Mouse (Mus musculus) thymus, adult 18-20 months (tissue): Measurements from ENCODE around the gene Snapc3.

Experiments used
- DNase-seq, 2 experiments: peaks; one replicate each; pipeline ENCODE4 v3.0.0; 2022; ENCODE audit warnings: mixed read lengths in 2 of 2

Snapc3 gene

DNA sequence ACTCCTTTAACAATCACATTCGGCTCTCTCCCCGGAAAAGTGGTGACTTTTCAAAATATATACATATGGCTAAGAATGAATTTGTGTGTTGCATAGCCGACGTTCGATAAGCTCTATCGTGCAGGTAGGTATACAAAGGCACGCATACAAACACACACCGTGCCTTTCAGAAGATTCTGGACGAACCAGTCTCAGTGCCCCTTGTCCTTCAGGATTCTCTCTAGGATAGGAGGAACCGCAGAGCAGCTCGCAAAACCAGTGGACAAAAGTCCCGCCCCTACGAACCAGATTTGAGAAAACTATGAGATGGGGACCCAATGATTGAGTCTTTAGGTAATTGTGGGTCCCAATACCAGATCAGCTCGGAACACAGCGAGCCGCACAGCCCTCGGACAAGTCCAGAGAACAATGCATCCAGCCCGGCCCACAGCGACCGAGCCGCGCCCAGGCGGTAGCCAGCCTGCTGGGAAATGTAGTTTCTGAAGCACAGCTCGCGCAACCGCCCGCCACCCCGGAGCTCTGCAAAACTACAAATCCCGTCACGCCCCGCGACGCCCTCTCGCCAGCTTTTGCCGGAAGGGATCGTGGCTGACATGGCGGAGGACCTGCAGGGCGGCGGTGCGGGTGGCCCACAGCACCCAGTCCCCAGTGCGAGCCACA is at the start of gene Snapc3:
Snapc3 (plus strand) TSS at position 565 of the 660 bp plus-strand sequence.
- peak; percentile 91 to 93 for DNase-seq

DNA sequence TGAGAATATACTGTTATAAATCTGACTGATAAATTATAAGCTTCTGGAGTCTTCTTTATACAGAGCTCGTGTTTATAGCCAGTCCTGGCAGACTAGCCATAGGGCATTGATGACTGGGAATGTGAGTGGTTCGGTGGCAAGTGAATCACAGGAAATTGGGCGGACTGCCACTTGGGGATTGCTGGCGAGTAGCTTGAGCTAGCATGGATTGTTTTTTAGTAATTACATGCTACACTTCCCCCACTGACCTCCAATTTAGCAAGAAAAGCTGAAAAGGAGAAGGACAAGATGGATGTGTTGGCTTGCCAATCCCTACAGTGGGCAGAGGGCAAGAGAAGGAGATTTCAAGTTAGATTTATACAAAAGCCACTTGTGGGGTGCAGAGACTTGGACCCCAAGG is 44.1 kb upstream of the Snapc3 start:
- DNase-seq = no peak

DNA sequence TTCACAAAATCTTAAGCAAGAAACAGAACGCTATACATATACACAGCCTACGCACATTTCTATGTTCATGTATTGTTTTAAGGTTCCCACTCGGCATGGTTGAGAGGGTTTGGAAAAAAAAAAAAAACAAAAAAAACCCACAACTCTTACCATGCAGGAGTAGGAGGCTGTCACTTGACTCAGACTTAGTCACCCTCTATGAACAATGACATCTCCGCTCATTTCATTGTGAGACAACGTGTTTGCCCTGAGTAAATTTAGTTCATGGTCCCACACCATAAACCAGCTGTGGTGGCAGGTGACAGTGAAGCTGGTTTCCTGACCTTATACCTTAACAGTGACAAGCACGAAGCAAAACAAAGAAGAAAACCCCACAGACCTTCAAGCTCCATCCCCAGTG is 41.9 kb upstream of the Snapc3 start:
- DNase-seq = no peak

DNA sequence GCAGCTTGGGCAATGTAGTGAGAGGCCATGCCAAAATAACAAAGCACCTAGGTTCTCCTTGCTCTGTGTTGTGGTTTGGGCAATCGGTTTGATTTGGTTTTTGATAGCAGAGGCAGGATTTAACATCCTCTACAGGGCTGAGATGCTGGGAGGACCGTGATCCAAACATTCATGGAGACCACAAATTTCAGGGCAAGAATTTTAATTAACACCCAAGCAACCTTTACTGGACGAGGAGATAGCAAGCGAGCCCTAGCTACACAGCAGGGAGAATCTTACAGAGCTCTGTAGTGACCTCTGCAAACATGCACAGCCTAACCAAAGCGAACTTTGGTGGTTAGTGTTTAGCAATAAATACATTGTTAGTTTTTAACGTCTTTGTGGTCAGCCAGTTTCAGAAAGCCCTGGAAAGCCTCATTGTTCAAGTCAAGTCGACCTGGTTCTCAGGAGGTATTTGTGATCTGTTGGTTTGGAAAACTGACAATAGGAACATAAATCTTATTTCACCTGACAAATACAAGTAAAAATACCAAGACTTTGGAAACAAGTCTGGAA is 41.0 kb upstream of the Snapc3 start:
- DNase-seq = no peak

DNA sequence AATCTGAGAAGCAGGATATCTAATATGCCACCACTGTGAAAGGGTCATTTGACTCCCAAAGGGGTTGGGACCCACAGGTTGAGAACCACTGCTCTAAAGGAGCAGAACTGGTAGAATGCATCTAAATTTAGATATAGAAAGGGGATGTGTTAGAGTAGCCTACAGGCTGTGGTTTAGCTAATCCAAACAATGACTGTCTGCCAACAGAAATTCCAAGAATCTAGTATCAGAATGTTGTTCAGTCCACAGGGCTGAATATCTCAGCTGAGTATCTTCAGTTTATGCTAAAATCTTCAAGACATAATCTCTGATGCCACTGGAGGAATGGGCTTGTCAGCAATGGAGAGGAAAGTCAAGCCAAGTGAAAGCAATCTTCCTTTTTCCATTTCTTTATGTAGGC is 38.5 kb upstream of the Snapc3 start:
- no peak for DNase-seq

DNA sequence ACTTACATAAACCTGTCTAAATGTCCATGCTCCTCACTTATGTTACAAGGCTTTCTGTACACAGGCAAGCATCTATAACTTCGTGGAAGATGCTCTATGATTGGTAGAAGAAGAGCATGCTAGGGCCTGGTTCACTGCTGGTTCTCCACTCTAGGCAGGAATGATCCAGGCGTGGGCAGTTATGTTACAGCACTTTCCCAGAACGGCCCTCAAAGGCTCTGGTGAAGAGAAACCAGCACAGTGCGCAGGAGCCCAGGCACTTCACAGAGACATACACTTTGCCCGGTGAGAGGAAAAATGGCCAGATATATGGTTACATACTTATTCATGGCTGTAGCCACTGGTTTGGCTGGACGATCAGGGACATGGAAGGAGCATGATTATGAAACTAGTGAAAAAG is 37.8 kb upstream of the Snapc3 start:
- no peak for DNase-seq

DNA sequence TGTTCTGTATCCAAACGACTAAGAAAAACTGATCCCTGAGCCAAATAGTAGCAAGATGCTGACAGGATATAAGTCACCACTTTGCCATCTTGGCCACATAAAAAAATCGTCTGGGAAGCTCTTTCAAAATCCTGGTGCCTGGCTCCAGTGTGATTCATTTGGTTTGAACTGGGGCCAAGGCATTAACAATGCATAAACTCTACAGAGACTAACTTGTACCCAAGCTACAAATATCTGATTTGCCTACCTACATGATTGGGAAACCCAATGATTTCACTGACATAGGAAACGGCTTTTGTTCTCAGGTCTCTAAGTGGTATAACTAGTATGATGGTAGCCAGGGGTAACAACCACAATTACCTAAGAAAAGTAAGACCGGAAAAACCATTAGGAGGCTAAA is 37.3 kb upstream of the Snapc3 start:
- no peak for DNase-seq

DNA sequence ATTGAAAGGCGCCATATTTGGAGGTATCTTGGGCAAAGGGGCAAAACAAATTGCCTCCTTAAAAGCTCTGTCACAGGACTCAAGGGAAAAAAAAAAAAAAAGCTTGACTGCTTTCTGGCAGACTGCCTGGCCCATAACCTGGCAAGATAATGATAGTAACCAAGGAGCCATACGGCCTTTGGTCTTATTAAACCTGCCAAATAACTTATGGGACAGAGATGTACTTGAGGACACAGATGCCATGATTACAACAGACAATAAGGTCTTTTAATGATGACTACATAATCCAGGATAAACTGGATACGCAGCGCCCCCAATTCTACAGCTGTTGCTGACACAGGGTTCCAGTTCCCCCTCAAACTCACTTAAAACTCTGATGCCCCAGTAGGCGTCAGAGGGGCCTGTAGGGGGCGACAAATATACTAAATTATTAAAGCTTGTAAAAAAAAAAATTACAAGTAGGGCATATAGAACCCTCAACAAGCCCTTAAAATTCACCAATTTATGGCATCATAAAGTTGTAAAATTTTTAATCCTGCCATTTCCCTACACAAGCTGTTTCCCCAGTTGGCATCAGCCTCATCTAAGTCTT is 33.5 kb upstream of the Snapc3 start:
- DNase-seq = peak in 1 of 2 experiments; percentile 14

DNA sequence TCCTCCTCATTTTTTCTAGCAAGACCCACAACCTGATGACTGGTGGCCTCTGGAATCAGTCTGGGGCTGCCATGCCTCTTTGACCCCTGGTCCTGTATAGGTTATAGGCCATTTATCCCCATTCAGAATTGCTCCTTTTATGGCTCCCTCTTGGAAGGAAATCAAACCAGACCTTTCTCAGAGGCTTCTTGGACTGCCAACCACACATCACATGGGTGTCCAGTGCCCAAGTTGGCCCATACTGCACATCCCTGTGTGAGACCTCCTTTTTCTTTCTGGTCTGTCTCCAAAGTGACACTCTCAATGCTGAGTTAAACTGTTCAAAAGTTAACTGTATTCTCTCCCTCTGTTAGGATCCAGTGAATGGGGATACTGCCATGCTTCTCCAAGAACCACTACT is 32.4 kb upstream of the Snapc3 start:
- DNase-seq = no peak

DNA sequence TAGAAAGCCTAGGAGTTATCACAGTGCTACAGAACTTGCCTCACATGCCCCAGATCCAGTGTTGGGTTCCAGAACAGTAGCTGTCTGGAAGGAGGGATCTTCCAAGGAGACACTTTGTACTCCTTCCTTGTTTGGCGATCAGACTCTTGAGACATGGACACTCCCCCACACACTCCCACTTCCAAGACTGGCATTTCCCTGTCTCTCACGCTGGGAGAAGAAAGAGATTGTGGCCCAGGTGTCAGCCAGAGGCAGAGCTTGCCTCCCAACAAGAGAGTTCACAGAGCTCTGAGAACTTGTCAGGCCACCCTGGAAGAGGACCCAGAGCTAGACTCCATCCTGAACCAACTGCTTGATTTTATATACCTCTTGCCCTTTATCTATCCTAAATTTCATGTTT is 27.0 kb upstream of the Snapc3 start:
- DNase-seq = no peak

DNA sequence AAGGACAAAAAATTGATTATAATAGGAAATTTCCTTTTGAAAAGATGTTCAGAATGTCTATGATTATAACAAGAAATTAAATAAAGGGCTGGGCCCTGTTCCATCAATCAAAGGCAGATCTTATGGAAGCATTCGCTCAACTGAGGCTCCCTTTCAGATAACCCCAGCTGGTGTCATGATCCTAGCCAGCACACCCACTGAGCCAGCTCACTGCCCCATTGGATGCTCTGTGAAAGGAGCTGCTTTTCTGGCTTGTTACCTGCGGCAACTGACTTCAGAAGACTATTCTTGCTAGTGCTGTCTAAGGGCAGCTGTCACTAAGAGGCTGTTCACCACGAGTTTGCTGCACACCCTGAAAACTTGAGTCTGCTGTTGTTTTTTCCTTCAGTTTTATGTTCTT is 25.6 kb upstream of the Snapc3 start:
- DNase-seq = no peak

DNA sequence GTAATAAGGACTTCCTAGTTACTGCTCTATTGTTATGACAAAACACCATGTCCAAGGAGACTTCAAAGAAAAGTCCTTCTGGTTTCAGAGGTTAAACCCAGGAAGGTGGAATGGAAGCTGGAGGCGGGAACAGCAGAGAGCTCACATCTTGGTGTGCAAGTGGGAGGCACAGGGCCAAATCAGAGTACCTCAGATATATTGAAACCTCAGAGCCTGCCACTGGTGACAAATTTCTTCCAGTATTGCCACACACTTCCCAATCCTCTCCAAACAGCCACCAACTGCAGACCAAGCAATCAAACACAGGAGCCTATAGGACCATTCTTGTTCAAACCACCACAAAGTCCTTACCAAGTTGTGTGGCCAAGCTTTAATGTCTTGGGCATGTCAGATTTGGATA is 23.8 kb upstream of the Snapc3 start:
- DNase-seq = no peak

DNA sequence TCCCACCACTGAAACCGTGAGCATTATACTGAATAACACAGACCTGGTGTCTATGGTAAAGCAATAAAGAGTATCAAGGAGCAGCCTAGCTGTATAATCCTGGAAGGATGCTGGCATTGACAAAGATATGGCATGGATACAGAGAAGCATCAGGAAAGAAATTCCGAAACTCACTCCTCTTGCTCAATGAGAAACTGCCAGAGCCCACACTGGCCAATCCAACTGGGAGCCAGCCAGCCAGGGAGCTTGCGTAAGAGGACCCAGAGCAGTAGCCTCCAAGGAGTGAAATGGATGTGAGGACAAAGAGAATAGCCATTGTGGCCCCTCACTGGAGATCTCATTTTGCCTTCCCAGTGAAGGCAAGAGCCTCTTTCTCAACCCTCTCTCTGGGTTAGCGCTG is 21.2 kb upstream of the Snapc3 start:
- no peak for DNase-seq

DNA sequence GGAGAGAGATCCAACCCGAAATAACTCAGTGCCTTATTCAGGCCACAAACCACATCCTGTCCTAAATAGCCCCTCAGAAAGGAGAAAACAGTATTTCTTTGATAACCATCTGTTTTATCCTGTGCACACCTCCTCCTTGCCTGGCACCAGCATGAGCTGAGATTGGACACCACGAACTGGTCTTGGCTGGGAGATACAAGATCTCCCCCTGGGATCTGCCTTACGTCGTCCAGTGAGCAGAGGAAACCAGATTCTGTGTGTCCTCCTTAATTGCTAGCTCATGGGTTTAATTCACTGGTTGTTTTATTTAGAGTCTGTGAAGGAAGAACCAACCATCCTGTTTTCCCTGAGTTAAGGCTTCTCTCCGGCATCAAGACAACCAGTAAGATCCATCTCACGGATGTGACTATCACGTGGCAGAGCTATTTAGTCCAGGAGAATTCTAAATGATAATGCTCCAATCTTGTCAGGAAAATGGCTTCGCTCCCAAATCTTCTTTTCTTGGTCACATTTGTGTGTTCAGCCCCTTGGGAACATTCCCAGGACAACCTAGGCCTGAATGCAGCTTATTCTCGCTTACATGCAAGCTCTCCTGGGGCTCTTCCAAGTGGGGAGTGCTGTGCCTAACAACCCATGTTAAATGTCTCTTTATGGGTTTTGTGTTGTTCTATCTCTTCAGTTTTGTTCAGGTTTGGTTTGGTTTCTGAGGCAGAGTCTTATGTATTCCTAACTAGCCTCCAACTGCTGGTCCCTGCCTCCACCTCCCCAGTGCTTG is 20.3 kb upstream of the Snapc3 start:
- DNase-seq = no peak

DNA sequence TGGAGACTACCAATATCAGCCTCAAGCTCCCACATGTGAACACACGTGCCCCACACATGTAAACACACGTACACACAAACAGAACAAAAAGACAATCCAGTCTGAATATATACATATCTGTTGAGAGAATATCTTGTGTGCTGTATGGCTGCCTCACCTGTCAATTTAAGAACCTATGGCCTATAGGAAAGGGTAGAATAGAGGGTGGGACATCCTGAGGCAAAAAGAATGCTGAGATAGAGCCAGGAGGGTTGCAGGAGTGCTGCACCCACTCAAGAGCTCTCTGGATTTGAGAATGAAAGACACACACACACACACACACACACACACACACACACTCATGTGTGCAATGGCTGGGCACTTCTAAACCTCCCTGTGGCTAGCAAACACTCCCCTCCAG is 19.0 kb upstream of the Snapc3 start:
- DNase-seq = no peak

DNA sequence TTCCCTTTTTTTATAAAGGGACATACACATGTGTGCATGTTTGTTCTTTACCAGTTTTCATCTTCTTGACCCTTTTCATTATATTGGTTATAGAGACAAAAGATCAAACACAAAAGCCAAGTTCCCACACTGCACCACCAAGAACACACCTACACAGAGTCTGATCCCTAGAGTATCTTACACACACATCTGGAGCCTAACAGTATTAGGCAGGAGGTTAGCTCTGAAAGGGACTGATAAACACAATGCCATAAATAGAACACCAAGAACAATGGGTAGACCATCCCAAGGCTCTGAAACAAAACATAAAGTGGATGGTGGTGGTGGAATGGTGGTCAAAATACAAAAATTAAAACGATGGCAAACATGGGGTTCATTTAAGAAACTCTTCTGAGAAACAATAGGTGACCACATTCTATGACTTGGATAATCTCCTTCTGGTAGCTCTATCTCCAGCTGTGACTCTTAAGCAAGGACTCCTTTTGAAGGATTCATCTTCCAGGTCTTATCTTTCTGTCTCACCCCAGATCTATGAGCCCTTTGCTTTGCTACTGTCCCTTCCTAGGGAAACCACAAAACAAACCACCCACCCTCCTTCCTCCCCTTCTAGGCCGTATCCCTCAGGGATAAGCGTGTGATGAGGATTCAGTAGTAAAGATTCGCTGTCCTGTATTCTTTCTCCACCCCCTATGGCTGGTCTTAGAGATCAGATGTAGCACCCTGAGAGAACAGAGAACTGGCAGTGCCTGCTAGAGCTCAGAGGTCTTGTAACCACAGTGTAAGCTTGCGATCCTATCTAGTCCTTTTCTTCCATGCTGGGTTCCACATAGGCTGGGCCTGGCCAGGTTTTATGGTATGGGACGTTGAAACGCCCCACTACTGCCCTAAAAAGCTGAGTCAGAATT is 16.6 kb upstream of the Snapc3 start:
- no peak for DNase-seq

DNA sequence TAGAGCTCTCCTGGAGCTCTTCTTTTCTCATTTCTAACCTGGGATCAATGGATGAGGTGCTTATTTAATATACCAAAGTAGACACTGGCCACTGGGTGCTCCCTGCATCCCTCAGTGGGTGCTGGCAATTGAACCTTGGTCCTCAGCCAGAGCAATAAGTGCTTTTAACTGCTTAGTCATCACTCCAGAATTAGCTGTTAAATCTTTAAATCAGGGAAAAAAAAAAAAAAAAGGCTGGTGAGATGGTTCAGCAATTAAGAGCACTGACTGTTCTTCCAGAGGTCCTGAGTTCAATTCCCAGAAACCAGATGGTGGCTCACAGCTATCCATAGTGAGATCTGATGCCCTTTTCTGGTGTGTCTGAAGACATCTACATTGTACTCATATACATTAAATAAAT is 15.8 kb upstream of the Snapc3 start:
- DNase-seq = no peak

DNA sequence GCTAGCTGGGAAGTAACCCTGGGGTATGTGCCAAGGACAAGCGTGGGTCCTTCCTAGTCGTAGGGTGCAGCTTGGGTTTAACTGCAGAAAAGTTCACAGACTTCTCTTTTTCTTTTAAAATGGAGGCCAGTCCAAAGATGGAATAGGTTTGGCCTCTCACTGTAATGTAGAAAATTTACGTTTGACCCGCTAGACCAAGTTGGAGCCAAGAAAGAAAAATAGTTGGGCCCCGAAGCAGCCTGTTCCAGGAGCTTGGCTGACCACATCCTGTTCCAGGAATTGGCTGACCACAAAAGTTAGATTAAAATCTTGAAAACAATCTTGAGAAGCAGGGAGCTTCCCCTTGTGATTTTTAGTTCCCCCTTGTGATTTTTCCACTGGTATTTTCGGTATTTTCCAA is 9.8 kb upstream of the Snapc3 start:
- DNase-seq = no peak

DNA sequence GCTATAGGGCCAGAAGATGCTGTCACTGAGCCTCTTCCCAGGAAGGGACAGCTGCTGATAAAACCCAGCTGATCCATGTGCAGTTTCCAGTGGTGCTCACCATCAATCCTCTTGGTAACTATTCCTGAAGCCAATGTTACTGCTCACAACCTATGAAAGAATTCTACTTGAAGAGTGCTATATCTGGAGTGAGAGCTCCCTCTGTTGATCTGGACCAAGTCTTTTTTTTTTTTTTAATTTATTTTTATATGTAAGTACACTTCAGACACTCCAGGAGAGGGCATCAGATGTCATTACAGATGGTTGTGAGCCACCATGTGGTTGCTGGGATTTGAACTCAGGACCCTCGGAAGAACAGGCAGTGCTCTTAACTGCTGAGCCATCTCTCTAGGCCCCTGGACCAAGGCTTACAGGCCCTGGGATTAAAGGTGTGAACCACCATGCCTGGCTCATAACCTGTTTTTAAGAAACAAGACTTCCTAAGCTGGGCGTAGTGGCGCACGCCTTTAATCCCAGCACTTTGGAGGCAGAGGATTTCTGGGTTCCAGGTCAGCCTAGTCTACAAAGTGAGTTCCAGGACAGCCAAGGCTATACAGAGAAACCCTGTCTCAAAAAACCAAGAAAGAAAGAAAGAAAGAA is 7.5 kb upstream of the Snapc3 start:
- no peak for DNase-seq

DNA sequence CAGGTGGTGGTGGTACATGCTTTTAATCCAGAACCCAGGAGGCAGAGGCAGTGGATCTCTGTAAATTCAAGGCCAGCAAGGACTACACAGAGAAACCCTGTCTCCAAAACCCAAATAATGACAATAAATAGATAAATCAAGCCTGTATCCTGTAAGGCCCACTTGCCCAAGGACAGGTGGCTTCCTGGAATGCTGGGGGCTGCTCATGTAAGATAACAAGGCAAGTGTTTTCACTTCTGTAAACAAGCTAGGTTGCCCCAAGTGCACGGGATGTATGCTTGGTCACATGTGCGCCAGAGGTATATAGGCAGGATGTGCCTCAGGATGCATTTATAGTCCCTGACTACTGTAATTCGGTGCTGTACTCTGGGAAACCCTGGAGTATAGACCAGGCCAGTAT is 5.5 kb upstream of the Snapc3 start:
- no peak for DNase-seq

DNA sequence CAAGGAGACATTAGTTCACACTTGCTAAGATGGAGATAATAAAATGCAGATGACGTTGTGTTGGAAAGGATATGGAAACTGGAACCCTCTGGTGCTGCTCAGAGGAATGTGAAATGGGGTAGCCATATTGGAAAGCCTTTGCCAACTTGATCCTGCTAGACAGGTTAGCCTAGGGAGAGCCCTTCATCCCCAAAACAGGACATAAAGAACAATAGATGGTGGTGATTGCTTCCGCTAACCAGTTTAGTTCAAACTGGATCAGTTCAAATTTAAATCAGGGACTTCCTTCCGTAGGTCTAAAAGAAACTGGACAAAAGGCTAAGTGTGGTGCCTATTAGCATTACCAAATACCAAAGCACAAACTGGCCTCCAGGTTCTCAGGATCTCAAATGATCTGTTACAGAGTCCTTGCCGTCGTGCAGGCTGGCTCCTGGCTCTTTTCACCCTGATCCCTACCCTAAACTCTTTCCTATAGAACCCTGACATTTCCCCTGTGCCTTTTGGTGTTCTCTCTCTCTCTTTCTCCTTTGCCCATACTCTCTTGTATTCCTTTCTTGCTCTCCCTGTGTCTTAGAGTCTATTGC is 3.2 kb upstream of the Snapc3 start:
- no peak for DNase-seq

DNA sequence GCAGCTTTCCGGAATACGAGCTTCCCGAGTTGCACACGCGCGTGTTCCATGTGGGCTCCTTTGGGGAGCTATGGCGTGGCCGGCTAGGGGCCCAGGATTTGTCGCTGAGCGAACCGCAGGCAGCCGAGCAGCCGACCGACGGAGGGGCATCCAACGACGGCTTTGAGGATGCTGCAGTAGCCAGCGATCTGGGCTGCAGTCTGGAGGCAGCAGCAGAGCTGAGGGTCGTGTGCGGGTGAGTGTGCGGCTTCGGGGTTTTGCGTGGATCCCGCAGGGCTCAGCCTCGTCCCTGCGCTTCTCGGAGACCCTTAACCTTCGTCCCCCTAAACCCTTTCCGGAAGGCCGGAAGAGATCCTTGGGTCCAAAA is 279 bp downstream of the Snapc3 start:
- DNase-seq = no peak
